Mouse (Mus musculus) liver, embryonic 14.5 days (tissue): ENCODE data around the gene Olfr467. TPM values are rescaled to one million over a fixed set of nuclear protein-coding genes. Genes with fewer than 3 reads are reported as not detected.
"Not testable (repeated sequence)": the region's sequence is repeated elsewhere in the genome, so short reads cannot be mapped to it uniquely, and the experiment has no call there.

ENCODE experiments used
- ATAC-seq: fragments of 200-750 bp; cut with Nextera tagmentation; 2 replicates; pipeline ENCODE4 v1.8.0; 2017; ENCODE audit warnings: moderate number of reproducible peaks, mild to moderate bottlenecking, moderate library complexity; ENCODE audit not compliant: insufficient read depth
- DNase-seq, 3 experiments: peaks; one replicate each; pipeline ENCODE4 v3.0.0-alpha.2; 2012 to 2013; ENCODE audit warnings: low read depth in 3 of 3, low spot score in 3 of 3
- H3K27ac ChIP-seq: fragments of 300-500 bp; sonication (generic); 2 replicates; pipeline ENCODE4 v1.5.1; 2014; ENCODE audit warnings: moderate library complexity, mild to moderate bottlenecking, control low read depth, inconsistent platforms
- H3K27me3 ChIP-seq: fragments of 300-500 bp; sonication (generic); 2 replicates; pipeline ENCODE4 v1.6.1; 2014; ENCODE audit warnings: mild to moderate bottlenecking, low read length, moderate library complexity; ENCODE audit not compliant: control insufficient read depth, insufficient read depth
- H3K36me3 ChIP-seq: fragments of 300-500 bp; sonication (generic); replicated peaks from 2 replicates; pipeline ENCODE4 v1.6.1; 2014; ENCODE audit warnings: low read depth; ENCODE audit not compliant: control insufficient read depth, insufficient read depth
- H3K4me1 ChIP-seq, 2 experiments: fragments of 200-500 bp in 1 of 2; fragments of 300-500 bp in 1 of 2; sonication (generic) in 1 of 2; replicated peaks; 2 replicates each; pipeline ENCODE4 v1.6.1; 2012 to 2014; ENCODE audit warnings: antibody characterized with exemption in 1 of 2, inconsistent platforms in 1 of 2, low read length in 1 of 2; ENCODE audit not compliant: control insufficient read depth in 2 of 2, insufficient read depth in 2 of 2
- H3K4me2 ChIP-seq: fragments of 300-500 bp; sonication (generic); 2 replicates; pipeline ENCODE4 v1.6.1; 2014; ENCODE audit warnings: low read depth, mild to moderate bottlenecking, control low read depth, moderate library complexity
- H3K4me3 ChIP-seq, 2 experiments: fragments of 200-500 bp in 1 of 2; fragments of 300-500 bp in 1 of 2; sonication (generic) in 1 of 2; 2 replicates each; pipeline ENCODE4 v1.5.1; 2012 to 2014; ENCODE audit warnings: low read depth in 2 of 2, low read length in 2 of 2, mild to moderate bottlenecking in 2 of 2, control low read depth in 1 of 2, inconsistent platforms in 1 of 2, moderate library complexity in 1 of 2; ENCODE audit not compliant: insufficient read depth in 1 of 2
- H3K9ac ChIP-seq: fragments of 300-500 bp; sonication (generic); replicated peaks from 2 replicates; pipeline ENCODE4 v1.6.1; 2014; ENCODE audit warnings: mild to moderate bottlenecking, control low read depth, moderate library complexity
- H3K9me3 ChIP-seq: fragments of 300-500 bp; sonication (generic); 2 replicates; pipeline ENCODE4 v1.6.1; 2016; ENCODE audit warnings: low read length, mixed read lengths; ENCODE audit not compliant: control insufficient read depth
- CTCF ChIP-seq: IDR thresholded peaks from 2 replicates; pipeline ENCODE4 v1.5.1; 2016; ENCODE audit warnings: antibody characterized with exemption, low read depth, control low read depth
- EP300 ChIP-seq: IDR thresholded peaks from 2 replicates; pipeline ENCODE4 v1.6.1; 2016; ENCODE audit warnings: antibody characterized with exemption, low read depth
- WGBS: fragments of 180-500 bp; shearing (Covaris S2); extraction: QIAGEN DNeasy Blood & Tissue Kit; methylation state at CpG from one replicate; pipeline ENCODE4 v1.1.7; 2014; ENCODE audit not compliant: insufficient replicate concordance; 5-methylcytosine and 5-hydroxymethylcytosine counted together
- polyA plus RNA-seq, 2 experiments: library from polyadenylated mRNA; depleted of rRNA in 1 of 2; stranded (reverse) in 1 of 2; unstranded in 1 of 2; fragments of >200 nt; fragmentation: Nextera tagmentation in 1 of 2; extraction: Ambion mirVana in 1 of 2; gene quantifications; 2 replicates each; pipeline versions ENCODE4 v1.2.1 to v1.2.3; 2012 to 2014

Olfr467 gene
- polyA plus RNA-seq, 2 experiments, result not detected

GRCm38 (mm10) chr7:107841719-107842118 is 29.7 kb downstream of the Olfr467 start:
- no peak for TF ChIP-seq EP300
- peak; percentile 30; the same call in 1 of the 2 replicates for TF ChIP-seq CTCF
- H3K4me3 ChIP-seq, result no peak overlapping the region
- H3K4me1 ChIP-seq, result no peaks in the 10 kb centered on the region
- H3K36me3 ChIP-seq, result no peaks in the 10 kb centered on the region
- no peaks in the 10 kb centered on the region for H3K9me3 ChIP-seq
- WGBS, result 44% methylated on average over 1 of the region's 1 CpGs
- H3K4me2 ChIP-seq, result no peak overlapping the region
- H3K27me3 ChIP-seq, result no peaks in the 10 kb centered on the region
- H3K9ac ChIP-seq, result no peak overlapping the region
- no peak overlapping the region for H3K27ac ChIP-seq
- ATAC-seq (no peak), DNase-seq (no peak)

DNA sequence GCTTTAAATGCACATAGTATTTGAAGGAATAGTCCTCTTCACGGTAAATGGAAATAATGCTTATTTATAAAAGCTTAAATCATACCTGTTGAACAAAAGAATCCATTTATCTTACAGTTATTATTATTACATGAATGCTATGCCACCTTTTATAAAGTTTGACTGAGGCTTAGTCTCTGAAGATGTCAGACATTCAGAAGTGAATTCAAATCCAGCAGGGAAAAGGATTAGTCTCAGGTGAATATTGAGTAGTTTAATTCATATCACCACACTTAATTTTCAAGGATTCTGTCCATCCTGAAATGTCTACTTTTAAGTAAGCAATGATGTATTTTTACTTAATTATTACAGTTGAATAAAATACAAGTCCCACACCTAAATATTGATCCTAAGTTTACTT is 35.3 kb downstream of the Olfr467 start, which contains the start of gene Olfr470:
Gene Olfr470 (minus strand): TSS at position 101 of the 400 bp plus-strand sequence.
- not testable (repeated sequence) for H3K36me3 ChIP-seq, H3K9ac ChIP-seq, H3K27ac ChIP-seq, DNase-seq, H3K27me3 ChIP-seq, H3K4me3 ChIP-seq, H3K9me3 ChIP-seq, H3K4me2 ChIP-seq, H3K4me1 ChIP-seq, ATAC-seq
- 38% methylated on average over 1 of the region's 1 CpGs for WGBS

Other genes with a start within 250 kb of the Olfr467 start
- 0.52 and 0.64 TPM in 2 replicates for gene Olfml1, start 244.8 kb upstream of the Olfr467 start, polyA plus RNA-seq (2012; rRNA removed)
- gene Olfml1, start 244.8 kb upstream of the Olfr467 start, polyA plus RNA-seq (2014; fragmentation: Nextera tagmentation; extraction: Ambion mirVana), result 1.1 and 1.3 TPM in 2 replicates
- gene Ppfibp2, start 217.1 kb upstream of the Olfr467 start, polyA plus RNA-seq (2012; rRNA removed), result 2.2 and 2.5 TPM in 2 replicates
- 3.1 and 3.5 TPM in 2 replicates for gene Ppfibp2, start 217.1 kb upstream of the Olfr467 start, polyA plus RNA-seq (2014; fragmentation: Nextera tagmentation; extraction: Ambion mirVana)
- gene 5330417H12Rik, start 187.1 kb upstream of the Olfr467 start, polyA plus RNA-seq (2012; rRNA removed), result not detected in 2 replicates
- gene 5330417H12Rik, start 187.1 kb upstream of the Olfr467 start, polyA plus RNA-seq (2014; fragmentation: Nextera tagmentation; extraction: Ambion mirVana), result not detected in 2 replicates
- 0.02 and 0.09 TPM in 2 replicates for gene Cyb5r2, start 54.2 kb upstream of the Olfr467 start, polyA plus RNA-seq (2012; rRNA removed)
- gene Cyb5r2, start 54.2 kb upstream of the Olfr467 start, polyA plus RNA-seq (2014; fragmentation: Nextera tagmentation; extraction: Ambion mirVana), result 0.04 TPM in 1 of 2 replicates, not detected in the other
- not detected in 2 replicates for gene Ovch2, start 11.1 kb upstream of the Olfr467 start, polyA plus RNA-seq (2012; rRNA removed)
- gene Ovch2, start 11.1 kb upstream of the Olfr467 start, polyA plus RNA-seq (2014; fragmentation: Nextera tagmentation; extraction: Ambion mirVana), result not detected in 2 replicates
- not detected in 2 replicates for gene Olfr469, start 13.3 kb downstream of the Olfr467 start, polyA plus RNA-seq (2012; rRNA removed)
- gene Olfr469, start 13.3 kb downstream of the Olfr467 start, polyA plus RNA-seq (2014; fragmentation: Nextera tagmentation; extraction: Ambion mirVana), result not detected in 2 replicates
- not detected in 2 replicates for gene Olfr470, start 35.2 kb downstream of the Olfr467 start, polyA plus RNA-seq (2012; rRNA removed)
- not detected in 2 replicates for gene Olfr470, start 35.2 kb downstream of the Olfr467 start, polyA plus RNA-seq (2014; fragmentation: Nextera tagmentation; extraction: Ambion mirVana)
- not detected in 2 replicates for gene Olfr472, start 85.6 kb downstream of the Olfr467 start, polyA plus RNA-seq (2012; rRNA removed)
- not detected in 2 replicates for gene Olfr472, start 85.6 kb downstream of the Olfr467 start, polyA plus RNA-seq (2014; fragmentation: Nextera tagmentation; extraction: Ambion mirVana)
- gene Olfr473, start 118.2 kb downstream of the Olfr467 start, polyA plus RNA-seq (2012; rRNA removed), result not detected in 2 replicates
- gene Olfr473, start 118.2 kb downstream of the Olfr467 start, polyA plus RNA-seq (2014; fragmentation: Nextera tagmentation; extraction: Ambion mirVana), result not detected in 2 replicates
- gene Olfr474, start 142.4 kb downstream of the Olfr467 start, polyA plus RNA-seq (2012; rRNA removed), result not detected in 2 replicates
- gene Olfr474, start 142.4 kb downstream of the Olfr467 start, polyA plus RNA-seq (2014; fragmentation: Nextera tagmentation; extraction: Ambion mirVana), result not detected in 2 replicates
- not detected in 2 replicates for gene Olfr476, start 152.5 kb downstream of the Olfr467 start, polyA plus RNA-seq (2012; rRNA removed)
- gene Olfr476, start 152.5 kb downstream of the Olfr467 start, polyA plus RNA-seq (2014; fragmentation: Nextera tagmentation; extraction: Ambion mirVana), result not detected in 2 replicates
- not detected in 2 replicates for gene Olfr477, start 174.4 kb downstream of the Olfr467 start, polyA plus RNA-seq (2012; rRNA removed)
- not detected in 2 replicates for gene Olfr477, start 174.4 kb downstream of the Olfr467 start, polyA plus RNA-seq (2014; fragmentation: Nextera tagmentation; extraction: Ambion mirVana)
- not detected in 2 replicates for gene Olfr478, start 221.7 kb downstream of the Olfr467 start, polyA plus RNA-seq (2012; rRNA removed)
- gene Olfr478, start 221.7 kb downstream of the Olfr467 start, polyA plus RNA-seq (2014; fragmentation: Nextera tagmentation; extraction: Ambion mirVana), result not detected in 2 replicates
- gene Olfr479, start 238.4 kb downstream of the Olfr467 start, polyA plus RNA-seq (2012; rRNA removed), result not detected in 2 replicates
- gene Olfr479, start 238.4 kb downstream of the Olfr467 start, polyA plus RNA-seq (2014; fragmentation: Nextera tagmentation; extraction: Ambion mirVana), result not detected in 2 replicates